Mouse (Mus musculus): ENCODE results near the gene Galnt12. TPM values are rescaled to one million over a fixed set of nuclear protein-coding genes. Genes with fewer than 3 reads are reported as not detected.

Gene Galnt12
- total RNA-seq, 2 experiments from 2014 or later: 1.2 TPM

GRCm38 (mm10) chr4:47151553-47152183 is 60.0 kb downstream of the Galnt12 start:
- no peak for DNase-seq

GRCm38 (mm10) chr4:47161103-47161755 is 69.5 kb downstream of the Galnt12 start:
- DNase-seq: no peak

DNA sequence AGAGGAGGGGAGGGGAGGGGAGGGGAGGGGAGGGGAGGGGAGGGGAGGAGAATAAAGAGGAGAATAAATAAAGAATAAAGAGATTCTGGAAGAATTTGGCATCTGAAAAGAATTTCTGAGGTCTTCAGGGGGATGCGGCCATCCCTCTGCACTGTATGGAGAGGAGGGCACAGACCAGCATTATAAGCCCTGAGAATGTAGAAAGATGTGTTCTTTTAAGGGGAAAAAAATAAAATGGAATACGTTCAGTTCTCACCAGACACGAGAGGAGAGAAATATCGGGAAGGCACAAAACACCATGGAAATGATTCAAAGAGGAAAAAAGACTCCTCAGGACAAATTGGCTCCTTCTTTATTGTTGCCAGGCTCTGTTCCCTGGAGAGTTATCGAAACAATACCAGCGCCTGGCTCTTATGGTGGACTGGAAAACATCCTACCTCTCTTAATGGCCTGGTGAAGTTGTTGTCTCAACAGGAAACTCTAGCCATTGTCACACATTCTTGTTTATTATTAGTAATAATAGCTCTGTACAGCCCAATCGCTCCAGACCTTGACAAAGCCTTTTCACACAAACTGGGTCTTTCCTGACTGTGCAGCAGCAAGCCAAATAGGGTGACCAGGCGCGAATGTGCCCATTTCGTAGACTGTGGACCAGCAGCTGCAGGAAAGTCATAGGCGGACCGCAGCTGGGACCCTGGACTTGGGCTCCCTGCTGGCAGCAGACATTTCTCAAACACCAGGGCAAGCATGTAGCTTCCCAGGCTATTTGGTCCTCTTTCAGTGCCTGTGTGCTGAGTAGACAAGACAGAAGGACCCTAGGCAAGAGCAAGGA is 70.3 kb downstream of the Galnt12 start:
- DNase-seq: no peak

GRCm38 (mm10) chr4:47172314-47172713 is 80.6 kb downstream of the Galnt12 start:
- DNase-seq: no peak

Other genes starting within 250 kb of the Galnt12 start
- 100 to 1,000 TPM; 205 to 211 TPM for gene Gabbr2, start 100.0 kb upstream of the Galnt12 start, total RNA-seq (2021)
- gene Anks6, start 34.5 kb upstream of the Galnt12 start, total RNA-seq (2021): 10 to 100 TPM; 22.3 to 26.1 TPM
- gene Col15a1, start 116.3 kb downstream of the Galnt12 start, total RNA-seq (2021): 1 to 10 TPM; 5.6 to 7.8 TPM

All from layer of hippocampus, postnatal 36 days (tissue).